Mouse (Mus musculus) telencephalon, adult 2 months (tissue): ENCODE measurements around the gene Prr29.
"Not testable (repeated sequence)": the region's sequence is repeated elsewhere in the genome, so short reads cannot be mapped to it uniquely, and the experiment has no call there.

Experiments
- DNase-seq: peaks from one replicate; pipeline ENCODE4 v3.0.0-alpha.2; 2011; ENCODE audit warnings: low read depth, low spot score

Gene Prr29

GRCm38 (mm10) chr11:106365366-106365765, at the start of gene Prr29:
TSS of gene Prr29 (plus strand) at chr11:106365472.
- DNase-seq = no peak

DNA sequence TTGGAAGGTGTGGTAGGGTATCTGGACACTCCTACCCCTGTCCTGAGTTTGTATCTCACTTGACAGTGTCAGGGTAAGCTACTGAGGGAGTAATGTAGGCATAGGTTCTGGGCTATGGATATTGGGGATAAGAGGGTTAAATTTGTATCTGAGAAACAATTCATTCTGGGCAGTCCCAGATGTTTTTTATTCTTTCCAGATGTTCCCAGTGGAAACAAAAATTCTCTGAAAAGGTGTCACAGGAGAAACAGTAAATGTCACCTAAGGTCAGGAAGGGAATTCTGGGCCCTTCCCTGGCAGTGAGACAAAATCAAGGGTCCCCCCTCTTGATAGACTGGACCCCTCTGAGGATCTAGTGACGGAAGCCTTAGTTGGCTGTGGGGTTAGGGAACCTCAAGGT, 48.9 kb upstream of the Prr29 start:
- no peak for DNase-seq

DNA sequence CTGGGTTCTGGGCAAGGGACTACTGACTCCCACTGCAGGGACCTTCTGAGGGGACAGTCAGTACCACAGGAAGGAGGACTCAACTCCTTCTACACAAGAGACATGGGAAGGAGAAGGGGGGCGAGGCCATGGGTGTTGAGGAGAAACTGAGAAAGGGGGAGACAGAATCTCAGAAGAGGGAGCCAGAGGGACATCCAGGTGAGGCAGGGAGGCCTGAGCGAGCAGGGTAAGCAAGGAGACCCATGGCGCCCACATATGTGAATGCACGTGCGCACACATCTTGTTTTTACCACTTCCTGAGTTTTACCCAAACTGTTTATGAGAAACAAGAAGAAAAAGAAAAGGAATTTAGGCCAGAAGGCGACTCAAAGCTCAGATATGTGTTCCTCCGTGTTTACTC, 47.5 kb upstream of the Prr29 start:
- DNase-seq = no peak

GRCm38 (mm10) chr11:106318406-106319366, 46.6 kb upstream of the Prr29 start:
- DNase-seq = peak; percentile 28

- no peak for DNase-seq
Observed at GRCm38 (mm10) chr11:106324858-106325257, 40.4 kb upstream of the Prr29 start.

GRCm38 (mm10) chr11:106325566-106326206, 39.6 kb upstream of the Prr29 start:
- no peak for DNase-seq

DNA sequence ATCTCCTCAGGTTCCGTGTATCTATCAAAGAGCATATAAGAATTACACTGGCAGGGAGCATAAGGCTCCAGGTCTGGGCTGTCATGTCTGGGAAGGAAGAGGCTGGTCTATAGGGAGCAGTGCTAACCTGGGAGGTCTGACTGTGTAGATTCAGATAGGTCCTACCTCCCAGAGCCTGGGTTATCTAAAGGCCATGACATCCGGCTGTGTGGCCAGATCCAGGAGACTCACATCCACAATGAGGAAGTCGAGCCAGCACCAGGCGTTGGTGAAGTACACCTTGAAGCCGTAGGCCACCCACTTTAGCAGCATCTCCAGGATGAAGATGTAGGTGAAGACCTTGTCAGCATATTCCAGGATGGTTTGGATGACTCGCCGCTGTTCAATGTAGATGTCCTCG, 38.8 kb upstream of the Prr29 start:
- DNase-seq = no peak

GRCm38 (mm10) chr11:106328521-106328920, 36.8 kb upstream of the Prr29 start:
- no peak for DNase-seq

DNA sequence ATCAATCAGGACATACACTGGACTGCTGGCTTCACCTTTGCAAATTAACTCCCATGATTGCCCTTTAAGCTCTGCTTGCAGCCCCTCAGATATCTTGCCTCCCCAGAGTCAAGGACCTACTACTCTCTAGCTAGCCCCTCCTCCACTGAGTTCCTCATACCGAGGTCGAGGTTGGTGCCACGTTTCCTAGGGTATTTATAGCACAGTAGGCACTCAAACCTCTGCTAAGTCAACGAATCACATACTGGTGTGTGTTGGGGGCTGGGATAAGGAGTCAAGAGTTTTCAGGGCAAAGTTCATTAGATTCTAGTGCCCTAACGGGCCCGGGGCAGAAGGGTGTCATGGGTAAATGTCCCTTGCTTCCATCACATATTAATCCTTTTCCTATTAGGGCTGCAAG, 36.1 kb upstream of the Prr29 start:
- DNase-seq = no peak

DNA sequence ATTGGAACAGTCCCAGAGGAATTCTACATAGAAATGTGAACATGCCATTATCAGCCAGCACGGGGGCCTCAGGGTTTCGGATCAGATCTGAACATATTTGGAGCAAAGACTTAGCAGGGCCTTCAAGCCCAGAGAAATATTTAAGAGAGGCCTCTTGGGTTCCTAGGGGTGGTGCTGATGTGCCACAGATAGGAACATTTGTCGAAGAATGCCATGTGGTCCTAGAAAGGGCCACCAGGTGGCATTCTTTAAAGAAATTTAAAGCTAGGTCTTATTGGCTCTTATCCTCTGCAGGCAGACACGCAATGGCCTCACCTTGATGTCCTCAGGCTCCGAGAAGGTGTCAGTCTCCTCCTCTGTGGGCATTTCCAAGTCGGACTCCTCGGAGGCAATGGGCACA, 35.6 kb upstream of the Prr29 start:
- DNase-seq = peak; percentile 35

- no peak for DNase-seq
Observed at GRCm38 (mm10) chr11:106332458-106332857, 32.8 kb upstream of the Prr29 start.

DNA sequence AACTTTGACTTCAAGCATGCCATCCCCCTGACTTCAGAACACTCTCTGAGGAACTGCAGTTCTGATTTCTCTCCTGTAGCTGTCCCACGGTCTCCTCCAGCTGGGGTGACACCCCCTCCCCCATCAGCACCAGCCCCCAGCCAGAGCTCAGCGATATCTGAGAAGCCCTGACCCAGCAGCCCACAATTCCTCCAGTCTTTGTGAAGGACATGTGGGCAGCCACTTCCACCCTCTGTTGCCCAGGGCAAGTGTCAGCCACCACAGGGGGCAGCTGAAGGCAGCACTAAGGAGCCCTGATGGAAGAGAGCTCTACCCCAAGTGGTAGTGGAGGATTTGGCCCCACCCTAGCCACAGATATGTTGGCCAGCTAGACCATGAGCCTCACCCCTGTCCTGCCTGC, 31.2 kb upstream of the Prr29 start:
- no peak for DNase-seq

DNA sequence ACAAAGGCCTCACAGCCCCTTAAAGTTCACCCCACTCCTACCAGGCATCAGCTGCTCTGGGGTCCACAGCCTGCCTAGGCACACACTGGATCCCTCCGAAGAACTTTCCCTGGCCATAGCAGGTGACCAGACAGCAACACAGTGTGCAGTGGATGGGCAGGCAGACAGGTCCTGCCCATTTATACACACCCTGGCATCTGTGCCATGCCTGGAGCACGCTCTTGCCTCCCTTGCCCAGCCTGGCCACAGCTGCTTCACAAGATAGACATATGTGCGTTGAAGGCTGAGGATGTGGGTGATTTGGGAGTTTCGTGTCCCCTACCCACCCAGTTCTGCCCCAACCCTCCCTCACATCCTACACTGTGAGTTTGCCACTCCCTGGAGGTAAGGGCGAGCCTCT, 27.2 kb upstream of the Prr29 start:
- DNase-seq = no peak

DNA sequence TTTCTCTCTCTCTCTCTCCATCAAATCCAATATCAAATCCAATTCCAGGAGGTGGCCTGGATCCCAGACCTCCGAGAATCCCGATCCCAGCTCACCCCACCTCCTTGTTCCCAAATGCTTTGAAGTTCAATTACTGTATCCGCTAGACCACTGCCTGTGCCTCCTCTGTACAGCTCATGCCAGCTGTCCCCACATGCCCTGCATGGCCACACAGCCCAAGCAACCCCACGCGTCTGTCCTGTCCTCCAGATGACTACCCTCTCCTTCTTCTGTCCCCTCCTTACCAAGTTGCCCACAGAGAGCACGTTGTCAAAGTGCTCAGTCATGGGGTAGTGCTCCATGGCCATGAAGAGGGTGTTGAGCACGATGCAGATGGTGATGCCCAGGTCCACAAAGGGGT, 26.4 kb upstream of the Prr29 start:
- no peak for DNase-seq

DNA sequence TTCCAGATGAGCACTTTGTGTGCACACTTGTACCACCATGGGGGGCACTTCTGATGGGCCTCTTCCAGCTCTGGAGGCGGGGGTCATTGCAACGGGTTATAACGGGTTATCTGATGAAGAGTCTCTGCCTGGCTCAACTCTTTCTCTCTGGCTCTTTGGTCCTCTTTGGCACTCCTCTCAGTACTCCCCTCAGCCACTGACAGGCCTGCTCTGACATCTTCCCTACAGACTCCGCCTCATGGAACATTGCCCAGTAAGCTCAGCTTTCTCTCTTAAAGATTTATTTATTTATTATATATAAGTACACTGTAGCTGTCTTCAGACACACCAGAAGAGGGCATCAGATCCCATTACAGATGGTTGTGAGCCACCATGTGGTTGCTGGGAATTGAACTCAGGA, 25.9 kb upstream of the Prr29 start:
- not testable (repeated sequence) for DNase-seq

GRCm38 (mm10) chr11:106340990-106341520, 24.2 kb upstream of the Prr29 start:
- no peak for DNase-seq

GRCm38 (mm10) chr11:106344910-106345309, 20.4 kb upstream of the Prr29 start:
- DNase-seq = no peak

DNA sequence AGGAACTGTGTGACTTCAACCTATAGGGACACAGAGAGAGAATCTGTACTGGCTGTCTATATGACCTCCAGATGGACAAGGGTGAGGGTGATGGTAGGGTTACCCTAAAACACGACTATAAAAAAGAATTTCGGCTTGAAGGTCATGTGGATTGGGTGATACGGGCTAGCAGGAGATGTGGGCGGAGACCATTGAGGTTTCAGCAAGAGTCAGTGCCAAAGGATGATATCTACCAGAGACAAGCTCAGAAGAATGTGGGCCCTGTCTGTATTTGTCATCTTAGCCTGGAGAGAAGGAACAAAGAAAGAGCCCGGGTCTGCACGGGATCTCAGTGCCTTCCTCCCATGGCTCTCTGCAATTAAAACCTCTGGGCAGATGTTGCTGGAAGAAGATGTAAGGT, 15.5 kb upstream of the Prr29 start:
- no peak for DNase-seq

DNA sequence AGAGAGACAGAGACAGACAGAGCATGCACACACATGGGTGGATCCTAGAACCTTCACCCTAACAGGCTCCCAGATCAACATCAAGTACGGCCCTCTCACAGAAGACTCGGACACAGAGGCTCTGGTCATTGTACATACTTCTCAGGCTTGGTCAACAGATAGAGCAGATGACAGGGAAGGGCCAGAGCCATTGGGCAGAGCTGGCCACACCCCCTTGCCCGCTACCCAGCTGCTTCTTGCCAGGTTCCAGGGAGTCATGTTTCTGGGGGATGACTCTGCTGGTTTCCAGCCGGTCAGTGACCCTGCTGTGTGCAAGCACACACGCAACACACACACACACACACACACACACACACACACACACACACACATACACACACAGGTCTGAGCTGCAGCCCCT, 14.4 kb upstream of the Prr29 start:
- no peak for DNase-seq

- DNase-seq = no peak
Observed at GRCm38 (mm10) chr11:106351253-106351652, 14.0 kb upstream of the Prr29 start.

GRCm38 (mm10) chr11:106351941-106352340, 13.3 kb upstream of the Prr29 start:
- DNase-seq = no peak

DNA sequence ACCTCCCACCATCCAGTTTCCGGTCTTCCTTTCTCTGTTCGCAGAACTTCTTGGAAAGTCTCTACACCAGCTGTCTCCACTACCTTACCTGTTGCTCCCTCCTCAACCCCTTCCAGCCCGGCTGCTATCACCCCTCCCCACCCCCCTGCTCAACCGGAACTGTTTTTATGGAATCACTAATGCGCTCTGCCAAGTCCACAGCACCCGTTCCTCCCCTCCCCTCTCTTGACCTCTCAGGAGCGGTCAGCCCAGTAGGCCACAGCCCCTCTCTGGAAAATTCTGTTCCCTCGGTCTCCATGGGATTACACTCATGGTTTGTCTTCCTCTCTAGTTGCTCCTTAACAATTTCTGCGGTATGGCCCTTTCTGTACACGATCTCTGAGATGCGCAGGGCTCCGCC, 12.1 kb upstream of the Prr29 start, which contains the start of gene Scn4a:
Scn4a (minus strand) TSS at position 101 of the 400 bp plus-strand sequence.
- no peak for DNase-seq

DNA sequence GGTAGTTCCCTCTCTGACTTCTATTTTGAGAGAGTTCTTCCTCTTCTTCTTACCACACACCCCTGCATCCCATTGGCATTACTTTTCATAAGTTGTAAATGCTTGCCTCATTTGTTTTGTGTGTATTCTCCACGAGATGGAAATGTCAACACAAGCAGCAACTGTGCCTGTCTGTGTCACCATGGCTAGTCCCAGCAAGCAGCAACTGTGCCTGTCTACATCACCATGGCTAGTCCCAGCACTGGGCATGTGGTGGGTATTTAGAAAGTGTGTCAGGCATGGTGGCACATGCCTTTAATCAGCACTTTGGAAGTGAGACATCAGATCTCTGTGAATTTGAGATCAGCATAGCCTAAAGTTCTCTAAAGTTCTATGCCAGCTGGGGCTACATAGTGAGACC, 11.1 kb upstream of the Prr29 start:
- DNase-seq = no peak
